Mouse (Mus musculus): ENCODE results near the gene Pfdn4. TPM values are rescaled to one million over a fixed set of nuclear protein-coding genes. Genes with fewer than 3 reads are reported as not detected.
A peak's percentile ranks its signal among the peaks of the same experiment; 100 is the strongest.
"Not testable (repeated sequence)": the region's sequence is repeated elsewhere in the genome, so short reads cannot be mapped to it uniquely, and the experiment has no call there.

The Pfdn4 gene
- polyA plus RNA-seq (2015; fragmentation: Nextera tagmentation; extraction: Ambion mirVana): 68.8 and 74.0 TPM in 2 replicates

DNA sequence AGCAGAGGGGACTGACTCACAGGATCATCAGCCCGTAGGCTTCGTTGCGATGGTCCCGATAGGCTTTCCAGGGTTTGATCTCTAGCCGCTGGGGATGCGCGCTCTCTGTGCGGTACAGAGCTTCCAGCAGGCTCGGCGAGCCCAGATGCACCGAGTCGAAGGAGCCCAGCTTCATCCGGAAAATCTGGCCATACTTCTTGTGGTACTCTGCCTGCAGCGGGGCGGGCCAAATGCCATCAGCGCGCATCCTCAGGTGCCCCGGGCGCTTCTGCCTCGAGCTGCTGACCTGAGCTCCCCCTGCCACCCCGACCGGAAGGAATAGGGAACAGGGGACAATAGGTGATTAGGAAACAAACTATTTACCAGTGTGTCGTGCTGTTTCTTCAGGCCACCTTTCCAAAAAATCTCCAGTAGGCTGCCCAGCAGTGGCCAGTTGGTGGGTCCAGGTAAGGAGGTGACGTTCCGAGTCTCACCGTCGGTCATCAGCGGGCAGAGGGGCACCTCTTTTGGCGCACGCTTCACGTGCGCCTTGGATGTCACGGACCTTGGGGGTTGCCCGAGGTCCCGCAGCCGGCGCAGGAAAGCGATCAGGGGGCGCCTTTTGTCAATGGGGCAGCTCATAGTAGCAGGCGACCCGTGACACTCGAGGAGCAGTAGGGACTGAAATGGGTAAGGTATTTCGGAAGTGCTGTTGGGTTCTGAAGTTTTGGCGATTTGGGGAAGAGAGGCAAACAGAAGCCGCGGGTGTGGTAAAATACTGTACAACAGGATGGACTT is at the start of gene Pfdn4:
Gene Pfdn4, plus strand, starts transcription at position 275 of the 777 bp plus-strand sequence.
- H3K9ac ChIP-seq: no peak within 1 kb of the TSS
- no peaks in the 10 kb centered on the region for H3K9me3 ChIP-seq
- H3K4me1 ChIP-seq: peaks cover 15% of the 10 kb centered on the region
- no peak for ATAC-seq (ENCODE audit: insufficient read depth, low FRiP score, low read depth)
- H3K36me3 ChIP-seq: no peaks in the 10 kb centered on the region
- 2% methylated on average over 46 of the region's 46 CpGs for WGBS
- H3K27me3 ChIP-seq (replicated peaks): peaks cover 69% of the 10 kb centered on the region
- no peak within 1 kb of the TSS for H3K27ac ChIP-seq
- peak within 1 kb of the TSS; percentile 49 for H3K4me2 ChIP-seq
- H3K4me3 ChIP-seq (replicated peaks): peak within 1 kb of the TSS; percentile 22

DNA sequence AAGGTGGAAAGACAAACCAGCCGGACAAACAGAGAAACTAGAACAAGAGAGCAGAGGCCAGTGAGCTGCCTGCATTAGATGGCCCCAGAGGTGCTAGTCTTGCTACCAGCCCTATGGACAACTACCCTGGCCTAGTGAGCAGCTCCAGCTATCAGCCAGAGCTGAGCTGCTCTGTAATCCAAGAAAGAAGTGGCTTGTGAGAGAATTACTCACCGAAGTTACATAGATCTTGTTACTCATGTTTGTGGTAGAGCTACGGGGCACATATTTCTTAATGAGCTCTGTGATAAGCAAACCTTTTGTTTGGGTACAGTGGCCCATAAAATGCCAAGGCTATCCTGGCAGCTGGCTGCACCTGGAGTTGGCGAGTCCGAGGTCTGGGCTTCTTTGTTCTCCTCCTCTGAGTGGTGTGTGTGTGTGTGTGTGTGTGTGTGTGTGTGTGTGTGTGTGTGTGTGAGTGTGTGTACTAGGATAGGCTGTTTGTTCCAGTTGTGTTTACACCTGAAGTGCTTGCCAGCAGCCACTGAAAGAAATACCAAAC is 49.3 kb upstream of the Pfdn4 start:
- ATAC-seq (ENCODE audit: insufficient read depth, low FRiP score, low read depth): no peak

DNA sequence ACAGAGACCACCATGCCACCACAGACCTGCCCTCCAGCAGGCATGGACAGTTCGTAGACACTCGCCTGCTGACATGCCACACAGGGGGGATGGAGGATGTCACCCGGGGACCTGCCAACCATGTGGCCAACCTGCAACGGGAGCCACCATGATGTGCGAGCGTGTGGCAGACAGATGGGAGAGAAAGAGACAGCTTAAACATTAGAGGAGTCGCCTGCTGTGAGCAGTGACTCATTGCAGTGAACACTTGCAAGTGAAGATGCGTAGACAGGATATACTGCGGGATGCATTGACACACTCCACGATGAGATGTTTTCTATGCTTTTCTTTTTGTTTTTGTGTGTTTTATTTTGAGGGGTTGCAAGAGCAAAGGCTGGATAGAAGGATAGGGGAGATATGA is 48.6 kb upstream of the Pfdn4 start:
- H3K9me3 ChIP-seq: no peaks in the 10 kb centered on the region
- no peaks in the 10 kb centered on the region for H3K36me3 ChIP-seq
- H3K27ac ChIP-seq: no peak overlapping the region
- no peak overlapping the region for H3K9ac ChIP-seq
- H3K27me3 ChIP-seq (replicated peaks): no peaks in the 10 kb centered on the region
- no peak for ATAC-seq (ENCODE audit: insufficient read depth, low FRiP score, low read depth)
- 69% methylated on average over 10 of the region's 10 CpGs for WGBS
- H3K4me3 ChIP-seq (replicated peaks): no peak overlapping the region
- no peak overlapping the region for H3K4me2 ChIP-seq
- no peaks in the 10 kb centered on the region for H3K4me1 ChIP-seq

More for the DNA sequence above, 49.3 kb upstream of the Pfdn4 start:
- Histone ChIP-seq H3K4me3 (replicated peaks) (no peak overlapping the region), H3K9ac (no peak overlapping the region), H3K9me3 (no peaks in the 10 kb centered on the region), H3K27me3 (replicated peaks) (no peaks in the 10 kb centered on the region), H3K27ac (no peak overlapping the region), H3K36me3 (no peaks in the 10 kb centered on the region), H3K4me1 (no peaks in the 10 kb centered on the region), H3K4me2 (no peak overlapping the region)
- 51% methylated on average over 5 of the region's 5 CpGs for WGBS

DNA sequence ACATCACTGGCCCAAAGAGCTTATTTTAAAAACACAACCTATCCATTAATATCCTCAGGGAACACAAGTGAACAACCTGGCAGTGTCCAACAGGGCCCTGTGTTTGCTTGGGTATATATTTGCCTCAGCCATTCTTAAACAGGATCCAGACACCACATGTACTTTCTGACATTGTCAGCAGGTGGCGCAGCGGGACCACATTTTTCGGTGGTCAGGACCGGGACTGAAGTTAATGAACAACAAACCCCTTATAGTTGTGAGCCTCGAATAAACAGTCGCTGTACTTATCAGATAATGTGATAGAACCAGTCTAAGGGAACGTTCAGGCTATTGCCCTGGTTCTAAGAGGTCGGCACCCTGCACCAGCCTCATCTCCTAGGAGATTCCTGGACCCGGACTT is 45.3 kb upstream of the Pfdn4 start:
- no peaks in the 10 kb centered on the region for H3K4me1 ChIP-seq
- H3K4me3 ChIP-seq (replicated peaks): no peak overlapping the region
- H3K27me3 ChIP-seq (replicated peaks): 0 out of 2 replicates have a peak, but pooled peaks cover 8% of the 10 kb centered on the region
- H3K4me2 ChIP-seq: peak overlapping the region; percentile 26; the same call in 1 of the 2 replicates
- WGBS: 5% methylated on average over 9 of the region's 9 CpGs
- H3K36me3 ChIP-seq: no peaks in the 10 kb centered on the region
- no peak overlapping the region for H3K27ac ChIP-seq
- no peak overlapping the region for H3K9ac ChIP-seq
- ATAC-seq (ENCODE audit: insufficient read depth, low FRiP score, low read depth): peak; percentile 78
- no peaks in the 10 kb centered on the region for H3K9me3 ChIP-seq

DNA sequence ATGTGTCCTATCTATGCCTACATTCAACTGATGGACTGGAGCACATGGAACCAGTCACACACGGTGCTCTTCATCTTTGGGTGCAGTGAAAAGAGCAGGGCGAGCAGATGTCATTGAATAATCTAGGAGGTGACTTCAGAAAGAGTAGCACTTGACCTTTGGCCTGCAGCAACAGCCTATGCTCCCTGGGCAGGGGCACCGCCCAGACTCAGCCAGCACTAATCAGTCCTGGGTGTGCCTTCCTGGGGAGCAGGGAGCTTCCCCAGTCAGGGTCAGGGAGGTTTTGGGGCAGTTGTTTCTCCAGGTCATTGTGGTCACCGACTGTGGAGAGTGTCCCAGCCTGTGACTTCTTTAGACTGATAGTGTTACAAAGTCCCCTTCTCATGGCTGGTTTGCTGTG is 42.4 kb upstream of the Pfdn4 start:
- not testable (repeated sequence) for H3K9ac ChIP-seq; H3K4me3 ChIP-seq (replicated peaks); H3K4me2 ChIP-seq; H3K27ac ChIP-seq; H3K27me3 ChIP-seq (replicated peaks); H3K9me3 ChIP-seq; ATAC-seq (ENCODE audit: insufficient read depth, low FRiP score, low read depth); H3K36me3 ChIP-seq; H3K4me1 ChIP-seq
- 52% methylated on average over 4 of the region's 4 CpGs for WGBS

DNA sequence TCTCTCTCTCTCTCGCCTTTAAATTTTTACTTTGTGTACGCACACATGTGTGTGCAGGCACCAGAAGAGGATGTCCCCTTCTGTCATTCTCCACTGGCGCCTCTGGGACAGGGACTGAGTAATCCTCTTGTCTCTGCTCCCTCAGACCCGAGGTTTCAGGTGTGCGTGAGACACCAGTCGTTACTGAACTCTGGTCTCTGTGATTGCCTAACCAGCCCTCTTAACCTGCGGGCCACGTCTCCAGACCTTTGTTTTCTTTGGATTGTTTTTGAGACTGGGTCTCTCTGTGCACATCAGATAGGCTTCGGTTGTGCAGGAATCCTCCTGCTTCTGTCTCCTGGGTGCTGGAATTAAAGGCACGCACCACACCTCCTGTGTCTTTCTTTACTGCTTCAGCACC is 37.0 kb upstream of the Pfdn4 start:
- ATAC-seq (ENCODE audit: insufficient read depth, low FRiP score, low read depth): no peak

DNA sequence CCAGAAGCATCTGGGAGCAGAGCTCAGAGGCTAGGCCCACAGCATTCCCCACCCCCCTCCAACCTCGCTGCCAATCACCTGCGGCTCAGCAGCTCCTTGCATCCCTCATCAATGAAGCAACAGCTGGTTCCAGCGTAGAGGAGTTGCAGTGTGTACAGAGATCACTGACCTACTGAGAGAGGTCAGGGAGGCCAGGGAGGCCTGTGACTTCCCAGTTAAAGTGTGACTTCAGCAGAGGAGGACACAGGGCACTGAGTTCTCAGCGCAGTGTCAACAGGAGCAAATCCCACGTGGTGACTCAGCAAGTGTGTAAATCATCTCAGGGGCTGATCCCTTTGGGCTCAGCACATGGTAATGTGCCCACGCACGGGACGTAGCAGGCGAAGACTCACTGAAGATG is 36.4 kb upstream of the Pfdn4 start:
- Histone ChIP-seq H3K4me1 (no peaks in the 10 kb centered on the region), H3K9ac (no peak overlapping the region), H3K36me3 (no peaks in the 10 kb centered on the region), H3K9me3 (no peaks in the 10 kb centered on the region), H3K4me2 (no peak overlapping the region), H3K27ac (no peak overlapping the region), H3K4me3 (replicated peaks) (no peak overlapping the region), H3K27me3 (replicated peaks) (0 out of 2 replicates have a peak, but pooled peaks cover 8% of the 10 kb centered on the region)
- ATAC-seq (ENCODE audit: insufficient read depth, low FRiP score, low read depth): no peak; the same call in 1 of the 2 replicates
- WGBS: 26% methylated on average over 9 of the region's 9 CpGs

More for the DNA sequence above, 37.0 kb upstream of the Pfdn4 start:
- Histone ChIP-seq H3K4me3 (replicated peaks) (no peak overlapping the region), H3K4me2 (no peak overlapping the region), H3K36me3 (no peaks in the 10 kb centered on the region), H3K9ac (no peak overlapping the region), H3K4me1 (no peaks in the 10 kb centered on the region), H3K27ac (no peak overlapping the region), H3K27me3 (replicated peaks) (0 out of 2 replicates have a peak, but pooled peaks cover 8% of the 10 kb centered on the region), H3K9me3 (no peaks in the 10 kb centered on the region)
- 58% methylated on average over 10 of the region's 10 CpGs for WGBS

DNA sequence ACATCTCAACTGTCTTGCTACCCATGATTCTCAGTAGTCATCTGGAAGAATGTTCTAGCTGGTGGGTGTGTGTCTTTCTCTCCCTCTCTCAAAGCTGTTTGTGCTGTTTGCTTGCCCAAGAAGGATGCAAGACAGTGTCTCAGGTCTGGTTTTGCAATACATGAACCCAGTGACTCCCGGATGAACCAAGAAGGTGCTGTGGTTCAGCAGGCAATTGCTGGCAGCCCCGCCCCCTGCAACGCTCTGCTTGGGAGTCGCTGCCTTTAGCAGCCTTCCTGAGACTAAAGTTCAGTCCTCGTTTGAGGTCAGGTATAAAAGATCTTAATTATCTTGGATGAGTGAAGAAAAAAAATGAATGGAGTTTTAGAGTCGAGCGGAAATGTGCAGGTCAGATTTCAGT is 34.6 kb upstream of the Pfdn4 start:
- no peak for ATAC-seq (ENCODE audit: insufficient read depth, low FRiP score, low read depth)
- Histone ChIP-seq H3K27ac (no peak overlapping the region), H3K9me3 (no peaks in the 10 kb centered on the region), H3K4me1 (no peaks in the 10 kb centered on the region), H3K9ac (no peak overlapping the region), H3K36me3 (no peaks in the 10 kb centered on the region), H3K4me3 (replicated peaks) (no peak overlapping the region), H3K27me3 (replicated peaks) (no peaks in the 10 kb centered on the region), H3K4me2 (no peak overlapping the region)
- WGBS: 61% methylated on average over 7 of the region's 7 CpGs

DNA sequence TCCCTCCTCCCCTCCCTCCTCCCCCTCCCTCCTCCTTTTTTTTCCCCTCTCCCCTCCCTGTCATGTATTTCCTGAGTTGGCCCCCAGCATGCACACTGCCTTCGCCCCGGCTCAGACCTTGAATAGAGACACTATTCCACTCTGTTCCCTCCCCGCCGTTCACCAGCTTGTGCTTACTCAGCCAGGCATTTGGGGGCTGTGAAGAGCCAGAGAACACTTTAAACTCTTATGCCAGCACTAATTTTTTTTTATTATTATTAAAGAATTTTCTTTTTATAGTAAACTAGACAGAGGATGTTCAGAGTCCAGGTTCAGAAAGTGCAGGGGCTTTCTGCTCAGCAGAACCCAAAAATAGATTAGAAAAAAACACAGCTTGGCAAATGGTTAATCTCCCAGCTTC is 31.4 kb upstream of the Pfdn4 start:
- no peaks in the 10 kb centered on the region for H3K4me1 ChIP-seq
- H3K9me3 ChIP-seq: no peaks in the 10 kb centered on the region
- 47% methylated on average over 2 of the region's 4 CpGs for WGBS
- H3K4me3 ChIP-seq (replicated peaks): no peak overlapping the region
- H3K27ac ChIP-seq: no peak overlapping the region
- H3K36me3 ChIP-seq: no peaks in the 10 kb centered on the region
- no peak overlapping the region for H3K4me2 ChIP-seq
- ATAC-seq (ENCODE audit: insufficient read depth, low FRiP score, low read depth): no peak
- H3K9ac ChIP-seq: no peak overlapping the region
- no peaks in the 10 kb centered on the region for H3K27me3 ChIP-seq (replicated peaks)

DNA sequence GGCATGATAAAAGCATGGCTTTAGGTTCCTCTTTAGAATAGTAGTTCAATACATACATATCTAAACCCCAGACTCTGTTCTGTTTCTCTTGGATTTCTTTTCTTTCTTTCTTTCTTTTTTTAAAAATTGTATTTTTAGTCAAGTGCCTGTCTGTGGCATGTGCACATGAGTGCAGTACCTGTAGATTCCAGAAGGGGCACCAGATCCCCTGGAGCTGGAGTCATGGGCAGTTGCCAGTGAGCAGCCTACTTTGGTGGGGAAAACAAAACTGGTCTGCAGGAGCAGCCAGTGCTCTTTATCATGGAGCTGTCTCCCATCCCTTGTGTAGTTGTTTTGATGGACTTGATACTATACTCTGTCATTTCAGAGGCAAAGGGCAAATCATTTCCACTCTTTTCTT is 28.2 kb upstream of the Pfdn4 start:
- Histone ChIP-seq H3K9ac (no peak overlapping the region), H3K4me3 (replicated peaks) (no peak overlapping the region), H3K9me3 (no peaks in the 10 kb centered on the region), H3K4me1 (no peaks in the 10 kb centered on the region), H3K27me3 (replicated peaks) (no peaks in the 10 kb centered on the region), H3K36me3 (no peaks in the 10 kb centered on the region), H3K4me2 (no peak overlapping the region), H3K27ac (no peak overlapping the region)
- no peak for ATAC-seq (ENCODE audit: insufficient read depth, low FRiP score, low read depth)

DNA sequence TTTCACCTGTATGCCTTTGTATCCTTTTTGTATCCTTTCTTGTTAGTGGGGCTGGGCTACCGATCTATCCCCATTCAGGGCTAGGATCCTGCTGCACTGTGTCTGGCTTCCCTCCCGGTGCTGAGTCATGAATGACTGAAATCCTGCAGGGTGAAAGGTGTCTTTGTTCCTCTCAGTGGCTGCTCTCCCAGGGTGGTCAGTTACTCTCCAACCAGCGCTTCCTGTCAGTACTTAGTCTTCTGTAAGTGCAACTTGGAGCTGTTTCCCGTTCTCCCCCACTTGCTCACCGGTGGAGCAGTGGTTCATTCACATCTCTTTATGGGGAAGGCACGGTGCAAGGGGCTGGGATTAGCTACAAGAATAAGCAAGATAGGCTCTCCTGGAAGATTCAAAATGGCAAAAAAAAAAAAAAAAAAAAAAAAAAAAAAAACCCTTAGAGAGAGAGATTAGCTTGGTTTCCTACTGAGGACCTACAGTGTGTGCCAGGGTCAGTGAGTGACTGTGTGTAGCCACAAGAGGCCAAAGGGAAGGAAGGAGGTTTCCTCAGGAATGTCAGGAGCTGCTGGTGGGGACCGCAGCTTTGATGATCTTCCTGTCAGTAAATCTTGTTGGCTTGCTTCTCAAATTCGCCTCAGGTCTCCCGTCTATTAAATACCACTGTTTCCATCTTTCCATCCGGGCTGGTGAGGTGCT is 26.5 kb upstream of the Pfdn4 start:
- H3K9ac ChIP-seq: no peak overlapping the region
- ATAC-seq (ENCODE audit: insufficient read depth, low FRiP score, low read depth): peak; percentile 53; the same call in 1 of the 2 replicates
- 10% methylated on average over 10 of the region's 10 CpGs for WGBS
- no peaks in the 10 kb centered on the region for H3K27me3 ChIP-seq (replicated peaks)
- no peak overlapping the region for H3K4me2 ChIP-seq
- H3K4me1 ChIP-seq: no peaks in the 10 kb centered on the region
- H3K36me3 ChIP-seq: no peaks in the 10 kb centered on the region
- no peak overlapping the region for H3K4me3 ChIP-seq (replicated peaks)
- no peak overlapping the region for H3K27ac ChIP-seq
- no peaks in the 10 kb centered on the region for H3K9me3 ChIP-seq

DNA sequence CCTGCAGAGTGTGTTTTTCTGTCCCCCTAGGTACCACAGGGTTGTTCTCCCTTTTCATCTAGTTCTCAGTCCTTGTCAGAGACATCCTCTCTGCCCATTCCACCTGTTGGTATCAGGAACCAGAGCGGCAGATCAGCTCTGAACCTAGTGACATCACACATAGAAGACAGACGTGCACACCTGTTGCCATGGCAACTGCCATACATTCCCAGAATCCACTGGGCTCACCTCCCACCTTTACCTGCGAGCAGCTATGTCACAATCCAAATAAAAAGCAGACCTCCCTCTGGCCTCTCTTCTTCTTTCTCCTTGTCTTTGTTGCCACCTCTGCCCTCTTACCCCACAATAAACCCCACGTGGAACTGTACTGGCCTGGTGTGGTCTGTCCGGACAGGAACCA is 25.6 kb upstream of the Pfdn4 start:
- ATAC-seq (ENCODE audit: insufficient read depth, low FRiP score, low read depth): no peak
- 65% methylated on average over 5 of the region's 5 CpGs for WGBS
- Histone ChIP-seq H3K27ac (no peak overlapping the region), H3K4me1 (no peaks in the 10 kb centered on the region), H3K27me3 (replicated peaks) (no peaks in the 10 kb centered on the region), H3K9ac (no peak overlapping the region), H3K36me3 (no peaks in the 10 kb centered on the region), H3K4me3 (replicated peaks) (no peak overlapping the region), H3K4me2 (no peak overlapping the region), H3K9me3 (no peaks in the 10 kb centered on the region)

Data from stomach, embryonic 15.5 days (tissue).